Mouse (Mus musculus) spleen, adult 12 weeks (tissue): ENCODE data around the gene A130010J15Rik.

Experiments
- DNase-seq: peaks from one replicate; pipeline ENCODE4 v3.0.0; 2022; ENCODE audit warnings: low spot score

Gene A130010J15Rik

DNA sequence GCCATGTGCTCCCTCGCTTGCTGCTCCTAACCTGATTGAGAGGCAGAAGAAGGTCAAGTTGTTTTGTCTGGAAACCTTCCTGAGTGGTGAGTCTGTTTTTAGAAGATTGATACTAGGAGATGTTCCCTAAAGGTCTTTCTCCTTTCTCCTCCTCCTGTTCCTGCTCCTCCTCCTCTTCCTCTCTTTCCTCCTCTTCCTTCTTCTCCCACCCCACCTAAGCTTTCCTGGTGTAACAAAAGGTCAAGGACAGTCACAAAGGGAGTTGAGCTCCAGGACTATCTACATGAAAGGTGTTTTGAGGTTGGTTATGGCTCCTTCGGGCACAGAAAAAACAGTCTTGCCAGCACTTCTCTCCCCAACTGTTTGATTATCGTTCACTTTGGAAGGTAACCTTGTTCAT is at the start of gene A130010J15Rik:
TSS of gene A130010J15Rik (plus strand) at position 301 of the 400 bp plus-strand sequence.
- no peak for DNase-seq

DNA sequence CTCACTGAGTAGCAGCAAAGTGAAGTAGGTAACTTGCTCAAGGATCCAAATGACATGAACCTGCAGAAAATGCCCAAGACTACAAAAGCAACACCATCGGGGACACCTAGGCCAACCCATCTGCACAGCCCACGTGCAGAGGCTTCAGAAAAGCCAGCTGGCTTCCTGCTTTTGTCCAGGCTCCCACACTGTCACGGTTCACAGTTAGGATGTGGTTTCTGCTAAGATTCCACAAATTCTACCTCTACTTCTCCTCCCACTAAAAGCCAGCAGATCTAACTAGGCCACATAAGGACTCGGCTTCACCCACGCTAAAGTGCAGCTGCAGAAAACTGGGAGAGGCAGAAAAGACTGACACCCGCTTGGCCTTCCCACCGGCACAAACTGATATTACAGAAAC is 45.1 kb upstream of the A130010J15Rik start:
- no peak for DNase-seq

DNA sequence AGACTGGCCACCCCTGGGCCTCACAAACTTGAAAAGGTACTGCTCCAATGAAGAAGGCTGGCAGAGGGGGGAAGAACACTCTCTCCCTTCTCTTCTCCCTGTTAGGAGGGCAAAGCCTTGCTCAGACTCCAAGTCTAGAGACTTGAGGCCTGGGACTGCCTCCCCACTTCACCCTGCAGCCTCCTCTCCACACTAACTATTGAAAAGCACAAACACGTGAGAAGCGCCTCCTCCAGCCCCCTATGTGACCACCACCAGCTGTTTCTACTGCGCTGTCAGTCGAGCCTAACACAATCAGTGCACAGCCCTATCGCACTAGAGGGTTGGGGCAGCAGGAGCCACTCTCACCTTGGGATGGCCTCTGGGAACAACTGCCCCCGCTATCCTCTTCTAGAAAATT is 44.6 kb upstream of the A130010J15Rik start:
- DNase-seq, result no peak

DNA sequence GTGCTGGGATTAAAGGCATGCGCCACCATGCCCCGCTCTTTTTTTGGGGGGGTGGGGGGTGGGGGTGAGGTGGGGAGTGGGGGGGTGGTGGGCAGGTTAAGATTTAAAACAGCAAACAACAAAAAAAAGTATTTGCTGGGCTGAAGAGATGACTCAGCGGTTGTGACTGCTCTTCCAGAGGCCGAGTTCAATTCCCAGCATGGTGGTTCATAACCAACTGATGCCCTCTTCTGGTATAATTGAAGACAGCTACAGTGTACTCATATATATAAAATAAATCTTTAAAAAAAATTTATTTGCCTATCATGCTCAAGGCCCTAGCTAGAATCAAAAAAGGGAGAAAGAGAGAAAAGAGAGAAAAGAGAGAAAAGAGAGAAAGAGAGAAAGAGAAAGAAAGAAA is 42.0 kb upstream of the A130010J15Rik start:
- DNase-seq, result no peak

DNA sequence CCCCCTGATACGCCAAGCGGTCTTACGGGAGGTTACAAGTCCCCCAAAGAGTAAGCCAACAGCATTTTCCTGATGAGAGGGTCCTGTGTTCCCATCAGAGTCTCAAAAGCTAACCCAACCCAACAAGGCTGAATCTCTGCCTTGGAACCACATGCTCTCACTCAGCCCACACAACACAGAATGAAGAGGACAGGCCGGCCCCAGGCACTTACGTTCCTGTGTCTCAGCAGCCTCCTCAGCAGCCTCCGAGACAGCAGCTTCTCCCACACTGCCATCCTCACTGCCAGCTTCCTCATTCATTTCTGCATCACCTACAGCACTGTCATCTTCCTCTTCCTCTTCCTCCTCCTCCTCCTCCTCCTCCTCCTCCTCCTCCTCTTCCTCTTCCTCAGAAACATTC is 39.8 kb upstream of the A130010J15Rik start:
- DNase-seq, result no peak

DNA sequence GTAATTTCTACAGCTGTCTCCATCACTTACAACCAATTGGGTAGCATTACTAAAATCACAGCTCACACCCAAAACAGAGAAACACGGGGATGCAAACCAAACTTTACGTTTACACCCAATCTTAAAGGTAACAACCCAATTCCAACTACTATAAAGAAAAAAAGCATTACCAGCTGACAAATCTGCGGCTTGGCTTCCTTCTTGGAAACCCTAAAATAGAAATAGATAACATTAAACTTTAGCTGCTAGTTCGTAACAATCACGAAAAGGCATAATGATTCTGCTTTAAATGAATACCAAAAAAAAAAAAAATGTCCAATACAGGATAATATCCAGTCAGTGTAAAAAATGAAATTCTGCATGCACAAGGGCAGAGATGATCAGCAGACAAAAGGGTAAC is 38.5 kb upstream of the A130010J15Rik start:
- DNase-seq, result no peak

DNA sequence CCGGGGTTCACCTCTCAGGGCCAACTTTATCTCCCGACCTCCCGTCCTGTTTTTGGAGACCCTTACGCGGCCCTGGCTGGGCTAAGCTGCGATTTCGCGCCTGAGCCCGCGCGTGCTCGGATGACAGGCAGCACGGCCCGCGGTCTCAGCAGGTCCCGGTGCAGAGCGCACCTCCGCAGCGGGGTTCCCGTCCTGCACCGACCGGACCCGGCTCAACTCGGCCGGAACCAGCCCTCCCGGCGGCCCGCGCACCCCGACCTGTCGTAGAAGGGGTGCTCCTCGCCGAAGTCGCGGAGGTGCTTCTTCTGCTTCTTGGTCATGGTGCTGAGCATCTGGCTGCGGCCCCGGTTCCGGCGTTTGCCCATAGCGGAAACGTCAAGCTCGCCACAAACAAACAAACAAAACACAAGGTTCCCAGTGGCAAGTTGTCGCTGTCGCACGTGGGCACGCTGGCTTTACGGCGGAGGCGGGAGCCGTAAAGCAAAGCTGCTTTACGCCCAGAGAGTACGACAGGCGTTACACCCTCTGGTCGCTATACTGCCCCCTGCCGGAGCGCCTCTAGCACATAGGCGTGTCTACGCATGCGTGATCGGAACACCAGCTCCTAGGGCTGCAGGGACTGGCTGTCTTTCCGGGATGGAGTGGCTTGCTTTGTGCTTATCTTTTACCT is 37.9 kb upstream of the A130010J15Rik start, which contains the start of gene Diexf:
TSS of gene Diexf (minus strand) at position 487 of the 670 bp plus-strand sequence.
- DNase-seq, result peak; percentile 97

DNA sequence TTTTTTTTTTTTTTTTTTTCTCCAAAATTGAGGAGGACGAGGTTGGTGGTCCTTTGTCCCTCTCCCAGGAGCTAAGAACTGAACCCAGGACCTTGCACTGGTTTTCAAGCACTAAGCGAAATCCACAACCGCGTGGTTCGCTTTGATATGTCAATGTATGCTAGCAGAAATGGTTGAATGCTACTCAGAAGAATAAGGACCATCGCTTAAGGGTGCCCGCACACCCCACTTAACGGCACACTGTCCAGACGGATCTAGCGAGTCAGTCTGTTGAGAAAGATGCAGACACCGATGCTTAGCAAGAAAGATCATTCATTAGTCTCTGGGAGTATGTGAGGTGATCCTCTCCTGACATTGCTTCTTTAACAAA is 37.4 kb upstream of the A130010J15Rik start:
- no peak for DNase-seq

DNA sequence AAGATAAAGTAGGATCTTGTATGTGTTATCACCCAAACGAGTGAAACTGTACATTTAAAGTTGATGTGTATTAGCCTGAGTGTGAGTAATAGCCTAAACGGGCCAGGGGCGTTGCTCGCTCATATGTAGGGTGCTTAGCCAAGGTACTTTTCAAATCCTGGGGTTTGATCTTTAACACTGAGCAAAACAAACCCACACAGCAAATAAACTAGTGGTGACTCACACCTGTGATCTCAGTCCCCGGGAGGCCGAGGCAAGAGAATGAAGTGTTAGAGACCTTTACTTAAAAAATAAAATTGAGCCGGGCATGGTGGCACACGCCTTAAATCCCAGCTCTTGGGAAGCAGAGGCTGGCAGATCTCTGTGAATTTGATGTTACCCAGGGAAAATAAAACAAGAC is 37.0 kb upstream of the A130010J15Rik start:
- no peak for DNase-seq

DNA sequence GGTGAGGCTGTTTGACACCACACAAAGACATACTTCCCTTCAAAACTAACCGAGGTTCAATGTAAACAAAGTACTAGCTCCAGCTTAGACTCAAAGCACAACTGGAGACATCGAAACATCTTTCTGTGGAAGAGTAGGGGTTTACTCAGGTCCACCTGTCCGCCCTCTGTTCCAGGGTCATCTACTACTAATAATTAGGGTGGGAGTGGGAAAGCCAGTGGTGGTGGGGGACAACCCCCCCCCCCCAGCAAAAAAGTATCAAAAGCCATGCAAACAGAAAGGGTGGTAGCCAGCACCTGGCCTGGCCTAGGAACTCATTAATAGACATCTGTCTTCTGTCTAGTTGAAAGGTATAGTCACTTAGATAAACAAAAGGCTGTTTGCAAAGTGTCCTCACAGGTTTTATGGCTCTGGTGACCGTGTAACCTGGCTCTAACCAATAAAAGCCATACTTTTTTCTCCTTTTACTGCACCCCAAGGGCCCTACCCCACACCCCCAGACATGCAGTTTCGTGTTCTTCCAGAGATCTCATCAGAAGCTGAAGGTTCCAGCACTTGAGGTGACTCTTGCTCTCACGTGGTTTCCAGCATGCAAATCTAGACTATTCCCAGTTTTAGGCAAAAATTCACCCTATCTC is 36.4 kb upstream of the A130010J15Rik start:
- DNase-seq, result no peak

DNA sequence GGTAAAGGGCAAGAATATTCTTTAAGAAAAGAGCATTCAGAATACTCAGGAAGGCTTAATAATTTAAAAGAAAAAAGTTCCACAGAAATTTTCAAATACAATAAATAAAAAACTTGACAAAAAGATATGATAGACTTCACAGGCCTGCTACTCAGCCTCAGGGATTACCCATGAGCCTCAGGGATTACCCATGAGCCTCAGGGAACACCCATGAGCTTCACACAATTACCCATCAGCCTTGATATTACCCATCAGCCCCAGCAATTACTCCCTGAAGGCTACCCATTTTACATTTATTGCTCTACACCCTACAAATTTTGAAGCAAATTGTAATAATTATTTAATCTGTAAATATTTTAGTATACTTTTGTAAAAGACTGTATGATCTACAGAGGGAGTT is 35.5 kb upstream of the A130010J15Rik start:
- DNase-seq, result no peak

DNA sequence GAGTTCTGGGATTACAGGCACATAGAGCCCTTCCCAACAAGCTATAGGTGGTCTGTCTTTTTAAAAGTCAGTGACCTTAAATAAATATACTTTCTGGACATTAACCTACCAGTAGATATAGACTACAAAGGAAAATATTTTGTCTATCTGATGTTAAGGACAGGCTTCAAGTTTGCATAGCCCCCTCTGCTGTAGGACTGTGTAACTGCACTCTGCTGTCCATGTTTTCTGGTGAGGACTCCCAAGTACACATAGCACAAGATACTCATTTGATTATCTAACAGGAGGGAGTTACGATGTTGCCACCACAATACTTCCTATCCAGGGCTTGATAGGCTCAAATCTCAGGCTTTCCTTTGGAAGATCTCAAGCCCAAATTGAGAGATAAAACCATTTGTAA is 34.1 kb upstream of the A130010J15Rik start:
- no peak for DNase-seq

DNA sequence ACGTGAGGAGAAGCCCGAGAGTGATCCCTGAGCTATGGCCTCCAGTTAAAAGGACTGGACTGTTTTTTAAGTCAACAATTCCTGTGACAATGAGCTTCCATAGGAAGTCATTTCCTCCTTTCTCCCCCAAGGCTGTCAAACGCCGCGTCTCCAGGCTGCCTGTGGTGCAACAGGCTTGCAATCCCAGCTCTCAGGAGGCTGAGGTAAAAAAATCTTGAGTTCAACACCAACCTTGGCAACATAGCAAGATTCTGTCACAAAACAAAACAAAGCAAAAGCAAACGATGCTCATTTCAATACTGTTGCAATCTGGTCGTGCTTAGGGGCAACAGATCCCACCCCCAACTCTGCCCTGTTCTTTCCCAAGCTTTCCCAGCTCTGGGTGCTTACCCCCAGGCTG is 29.8 kb upstream of the A130010J15Rik start:
- DNase-seq, result no peak

DNA sequence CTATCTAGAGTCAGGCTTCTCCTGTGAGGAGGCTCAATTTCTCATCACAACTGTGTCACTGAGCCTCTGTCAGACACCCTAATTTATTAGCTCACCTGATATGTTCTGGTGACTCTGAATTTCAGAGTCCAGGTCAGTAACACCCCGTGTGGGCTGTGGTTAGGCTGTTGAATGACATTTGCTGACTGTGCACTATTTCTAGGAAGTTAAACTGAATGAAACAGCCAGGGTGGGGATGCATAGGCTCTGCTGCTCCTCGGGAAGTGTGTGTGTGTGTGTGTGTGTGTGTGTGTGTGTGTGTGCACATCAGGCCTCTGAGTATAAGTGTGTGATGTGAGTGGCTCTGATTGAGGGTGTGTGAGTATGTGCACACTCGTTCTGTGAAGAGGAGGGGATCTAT is 29.2 kb upstream of the A130010J15Rik start:
- no peak for DNase-seq

DNA sequence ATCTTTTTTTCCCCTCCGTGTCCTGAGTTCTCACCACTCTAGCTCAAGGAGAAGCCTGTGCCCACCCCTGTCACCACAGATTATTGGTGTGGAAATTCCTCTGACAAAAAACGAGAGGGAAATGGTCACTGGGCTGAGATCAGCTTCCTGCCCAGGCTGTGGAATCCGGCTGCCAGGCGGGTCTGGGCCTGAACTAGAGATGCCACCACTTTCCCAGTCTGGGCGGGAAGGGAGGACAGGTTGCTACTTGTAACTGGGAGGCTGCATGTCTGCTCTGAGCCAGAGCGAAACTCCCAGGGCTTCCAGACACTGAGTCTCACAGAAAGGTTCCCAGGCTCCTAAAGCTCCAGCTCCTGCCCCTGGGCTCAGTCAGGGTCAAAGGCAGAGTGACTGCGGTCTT is 26.7 kb upstream of the A130010J15Rik start:
- no peak for DNase-seq

DNA sequence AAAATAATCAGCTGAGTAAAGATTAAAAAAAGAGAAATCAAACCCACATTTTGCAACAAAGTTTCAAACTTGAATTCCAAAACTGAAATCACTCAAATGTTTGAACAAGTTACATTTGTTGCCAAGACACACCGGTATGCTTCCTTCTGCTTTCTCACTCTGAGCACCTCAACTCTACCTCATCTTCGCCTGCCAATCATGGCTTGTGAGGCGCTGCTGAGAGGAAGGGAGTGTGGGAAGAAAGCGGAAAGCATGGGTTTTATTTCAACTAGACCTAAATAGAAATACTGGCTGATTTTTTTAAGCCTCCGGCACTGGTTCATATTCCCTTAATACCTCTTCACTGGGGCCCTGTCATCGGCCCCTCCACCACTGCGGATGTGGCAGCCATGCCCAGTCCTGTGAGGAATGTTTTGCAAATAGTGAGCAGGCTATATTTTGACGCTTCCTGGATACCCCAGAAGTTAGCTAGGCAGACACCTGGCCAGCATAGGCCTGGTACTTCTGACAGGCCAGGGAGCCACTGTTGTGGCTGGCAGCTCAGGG is 25.3 kb upstream of the A130010J15Rik start:
- DNase-seq, result no peak

DNA sequence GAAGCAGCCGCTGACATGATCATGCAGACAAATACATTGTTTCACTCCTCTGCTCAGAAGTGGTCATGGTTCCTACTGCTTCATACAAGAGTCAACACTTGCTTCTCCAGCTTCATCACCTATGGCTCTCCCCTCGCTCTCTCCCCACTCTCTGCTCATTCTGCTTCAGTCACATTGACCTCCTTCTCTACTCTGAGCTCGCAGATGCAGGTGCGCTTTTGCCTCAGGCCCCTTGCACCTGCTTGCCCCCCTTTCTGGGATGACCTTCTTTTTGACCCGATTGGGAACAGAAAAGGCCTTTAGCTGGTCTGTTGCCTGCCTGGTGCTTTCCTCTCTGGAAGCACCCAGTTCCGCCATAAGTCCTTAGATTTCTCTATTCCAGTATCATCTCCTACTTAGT is 23.3 kb upstream of the A130010J15Rik start:
- DNase-seq, result no peak

DNA sequence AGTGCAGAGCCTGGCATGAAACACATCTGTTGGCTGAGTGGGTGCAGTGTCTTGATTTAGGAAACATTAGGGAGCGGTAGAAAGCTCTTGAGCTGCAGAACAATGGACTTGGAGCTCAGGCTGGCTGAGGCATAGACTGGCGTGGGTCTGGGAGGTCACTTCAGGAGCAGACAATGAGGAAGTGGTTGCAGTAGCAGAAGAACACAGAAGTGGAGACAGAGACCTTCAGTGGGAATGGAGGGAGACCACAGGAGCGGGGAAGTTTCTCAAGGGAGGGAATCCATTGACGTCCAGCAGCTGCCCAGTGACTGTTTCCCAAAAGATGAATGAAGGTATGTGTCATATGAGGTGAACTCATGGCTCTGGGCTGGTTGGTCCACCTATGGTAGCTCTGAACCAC is 22.7 kb upstream of the A130010J15Rik start:
- no peak for DNase-seq

DNA sequence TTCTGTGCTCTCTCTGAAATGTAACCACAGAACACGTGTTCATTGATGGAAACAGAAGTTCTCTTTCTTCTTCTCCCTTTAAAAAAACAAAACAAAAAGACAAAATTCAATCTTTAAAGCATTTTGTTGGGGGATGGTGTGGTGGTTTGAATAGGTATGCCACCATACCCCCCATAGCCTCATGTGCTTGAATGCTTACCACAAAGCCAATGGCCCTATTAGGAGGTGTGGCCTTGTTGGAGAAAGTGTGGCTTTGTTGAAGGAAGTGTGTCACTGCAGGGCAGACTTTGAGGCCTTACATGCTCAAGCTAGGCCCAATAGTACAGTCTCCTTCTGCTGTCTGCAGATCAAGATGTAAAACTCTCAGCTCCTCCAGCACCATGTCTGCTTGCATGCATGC is 21.4 kb upstream of the A130010J15Rik start:
- DNase-seq, result no peak

DNA sequence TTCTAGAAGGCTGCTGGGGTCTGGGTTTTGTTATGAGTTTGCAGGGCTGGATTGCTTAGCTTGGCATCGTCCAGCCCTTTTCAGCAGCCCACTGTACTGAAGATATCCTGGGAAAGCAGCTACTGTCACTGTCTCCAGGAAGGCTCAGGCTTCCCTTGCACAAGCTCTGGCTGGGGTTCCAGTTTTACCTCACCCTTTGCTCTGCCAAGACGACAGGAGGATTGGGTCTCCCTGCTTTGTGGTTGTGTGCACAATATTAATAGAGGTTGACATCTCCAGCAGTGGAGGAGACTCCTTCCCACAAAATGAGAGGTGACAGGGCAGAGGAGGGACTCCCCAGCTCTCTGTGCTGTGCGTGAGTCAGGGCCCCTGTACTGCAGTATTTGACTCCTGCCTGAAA is 18.6 kb upstream of the A130010J15Rik start:
- no peak for DNase-seq

DNA sequence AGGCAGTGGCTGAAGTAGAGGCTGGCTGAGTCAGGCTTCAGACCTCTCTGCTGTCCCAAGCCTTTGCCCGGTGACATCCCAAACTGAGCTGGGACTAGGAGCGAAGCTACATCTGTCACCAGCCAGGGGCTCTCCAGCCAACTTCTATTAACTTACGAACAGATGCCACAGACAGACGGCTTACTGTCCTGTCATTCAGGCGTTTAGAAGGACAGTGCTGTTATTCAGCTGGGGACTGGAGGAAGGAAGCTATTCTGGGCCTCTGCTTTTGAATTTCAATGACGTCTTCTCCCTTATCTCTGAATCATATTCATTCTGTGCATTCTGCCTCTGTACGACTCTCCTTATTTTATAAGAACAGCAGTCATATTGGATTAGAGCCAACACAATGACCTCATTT is 16.7 kb upstream of the A130010J15Rik start:
- DNase-seq, result no peak

DNA sequence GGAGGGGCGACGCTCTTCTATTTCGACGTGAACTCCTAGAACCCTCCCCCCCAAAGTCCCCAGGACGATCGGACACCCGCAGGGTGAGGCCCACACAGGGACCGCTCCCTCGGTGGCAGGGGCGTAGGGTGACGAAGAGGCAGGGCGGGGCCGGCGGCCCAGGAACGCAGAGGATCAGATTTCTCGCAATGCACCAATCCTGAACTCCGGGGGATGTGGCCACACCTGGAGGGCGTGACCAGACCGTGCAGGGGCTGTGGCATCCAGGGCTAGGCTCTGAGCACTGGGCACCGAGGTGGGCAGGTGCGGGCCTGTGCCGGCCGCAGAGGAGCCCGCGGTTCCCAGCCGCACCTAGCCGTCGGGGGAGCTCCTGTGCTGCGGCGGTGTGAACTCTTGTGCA is 15.0 kb upstream of the A130010J15Rik start, which contains the start of gene Irf6:
TSS of gene Irf6 (plus strand) at position 240 of the 400 bp plus-strand sequence.
- DNase-seq, result peak; percentile 14

DNA sequence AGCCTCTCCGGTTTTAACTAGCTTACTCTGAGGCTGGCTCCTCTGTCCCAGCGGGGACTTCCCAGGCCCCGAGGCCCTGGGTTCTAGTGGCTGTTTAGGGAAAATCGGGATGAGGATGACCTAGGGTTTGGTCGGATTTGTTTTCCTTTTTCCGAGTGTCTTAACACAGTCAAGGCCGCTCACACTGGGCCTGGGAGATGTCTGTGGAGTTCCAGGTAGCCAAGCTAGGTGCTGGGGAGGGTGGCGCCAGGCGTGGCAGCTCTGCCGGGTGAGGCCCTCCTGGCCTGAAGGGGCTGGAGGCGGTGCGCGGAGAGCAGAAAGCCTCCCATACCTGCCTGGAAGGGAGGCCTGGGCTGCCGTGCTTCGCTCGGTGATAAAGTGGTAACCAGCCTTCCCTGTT is 14.3 kb upstream of the A130010J15Rik start:
- DNase-seq, result no peak
